Mouse (Mus musculus) retina, postnatal 1 day (tissue): ENCODE data around the gene Tceanc2.
A peak's percentile ranks its signal among the peaks of the same experiment; 100 is the strongest.
"Not testable (repeated sequence)": the region's sequence is repeated elsewhere in the genome, so short reads cannot be mapped to it uniquely, and the experiment has no call there.

Source experiments
- DNase-seq: peaks from one replicate; pipeline ENCODE4 v3.0.0-alpha.2; 2012

Gene Tceanc2

DNA sequence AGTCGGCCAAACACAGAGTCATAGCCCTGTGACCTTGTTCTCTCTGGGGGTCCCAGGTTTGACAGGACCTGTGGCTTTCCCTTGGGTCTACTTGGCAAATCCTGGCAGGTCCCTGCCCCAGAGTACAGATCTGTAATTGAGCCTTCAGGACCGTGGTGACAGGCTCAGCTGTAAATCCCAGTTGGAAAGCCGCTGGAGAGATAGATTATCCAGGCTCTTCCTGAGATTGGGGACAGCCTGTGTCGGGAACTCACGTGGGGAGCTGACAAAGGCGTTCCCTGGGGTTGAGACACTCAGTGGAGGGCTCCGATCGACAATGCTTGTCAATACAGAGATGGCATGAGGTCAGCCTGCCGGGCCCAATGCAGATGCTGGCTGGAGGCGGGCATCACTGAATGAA lies 52.5 kb downstream of the Tceanc2 start:
- DNase-seq = peak; percentile 71

- DNase-seq = peak; percentile 65
Observed at GRCm38 (mm10) chr4:107125101-107125500, 53.8 kb downstream of the Tceanc2 start.

DNA sequence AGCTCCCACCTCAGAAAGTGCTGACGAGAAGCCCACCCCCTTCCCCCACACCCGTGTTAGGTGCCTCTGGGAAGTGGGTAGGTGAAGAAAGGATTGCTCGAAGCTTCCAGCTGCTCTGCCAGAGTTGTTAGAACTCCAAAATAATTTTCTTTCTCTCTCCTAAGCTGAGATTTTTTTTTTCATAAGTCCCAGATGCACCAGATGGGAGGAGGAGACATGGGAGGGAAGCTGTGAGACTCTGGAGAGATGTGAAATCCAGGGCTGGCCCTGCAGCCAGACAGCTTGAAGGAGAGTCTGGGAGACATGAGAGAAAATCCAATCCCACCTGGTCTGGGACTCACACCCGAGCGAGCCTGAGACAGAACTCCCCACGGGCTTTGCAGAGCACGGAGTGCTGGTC lies 54.5 kb downstream of the Tceanc2 start:
- no peak for DNase-seq

DNA sequence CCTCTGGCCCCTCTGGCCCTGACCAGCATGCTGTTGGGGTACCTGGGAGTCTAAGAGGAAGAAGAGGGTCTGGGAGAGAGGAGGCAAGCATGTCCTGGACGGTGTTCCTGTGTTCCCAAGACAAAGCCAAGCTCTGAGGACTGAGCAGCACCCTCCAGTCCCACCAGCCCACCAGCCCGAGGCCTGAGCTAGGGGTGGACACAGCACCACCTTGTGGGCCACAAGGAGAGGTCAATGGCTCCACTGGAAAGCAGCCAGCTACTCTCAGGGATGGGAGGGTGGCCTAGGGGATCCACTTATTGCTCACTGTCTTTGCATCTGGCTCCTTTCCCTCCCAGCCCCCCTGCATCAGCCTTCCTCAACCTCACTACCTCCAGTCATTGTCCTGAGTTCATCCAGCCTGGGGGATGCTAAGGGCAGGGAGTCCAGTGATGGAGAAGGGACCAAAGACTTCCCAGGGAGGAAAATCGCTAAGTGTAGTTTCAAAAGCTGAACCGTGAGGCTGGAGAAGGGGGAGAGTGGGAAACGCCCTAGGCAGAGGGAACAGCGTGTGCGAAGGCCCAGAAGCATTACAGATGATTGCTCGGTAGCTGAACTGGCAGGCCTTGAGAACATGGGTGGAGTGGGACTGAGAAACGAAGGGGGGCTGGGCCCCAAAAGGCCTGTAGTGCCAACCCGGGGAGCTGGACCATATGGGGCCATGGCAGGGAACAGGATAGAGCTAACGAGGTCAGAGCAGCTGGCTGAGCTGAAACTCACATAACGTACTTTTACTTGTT lies 57.6 kb downstream of the Tceanc2 start:
- DNase-seq = peak; percentile 90

GRCm38 (mm10) chr4:107120676-107121075 lies 58.2 kb downstream of the Tceanc2 start:
- no peak for DNase-seq

- no peak for DNase-seq
Observed at GRCm38 (mm10) chr4:107119056-107119455, 59.9 kb downstream of the Tceanc2 start.

GRCm38 (mm10) chr4:107117741-107118385 lies 61.1 kb downstream of the Tceanc2 start:
- no peak for DNase-seq

- no peak for DNase-seq
Observed at GRCm38 (mm10) chr4:107114278-107114677, 64.6 kb downstream of the Tceanc2 start.

- DNase-seq = not testable (repeated sequence)
Observed at GRCm38 (mm10) chr4:107109181-107109580, 69.7 kb downstream of the Tceanc2 start.

GRCm38 (mm10) chr4:107108291-107108731 lies 70.6 kb downstream of the Tceanc2 start:
- DNase-seq = peak; percentile 50

GRCm38 (mm10) chr4:107106777-107107176 lies 72.1 kb downstream of the Tceanc2 start:
- DNase-seq = no peak

GRCm38 (mm10) chr4:107102220-107102619 lies 76.7 kb downstream of the Tceanc2 start:
- DNase-seq = no peak

DNA sequence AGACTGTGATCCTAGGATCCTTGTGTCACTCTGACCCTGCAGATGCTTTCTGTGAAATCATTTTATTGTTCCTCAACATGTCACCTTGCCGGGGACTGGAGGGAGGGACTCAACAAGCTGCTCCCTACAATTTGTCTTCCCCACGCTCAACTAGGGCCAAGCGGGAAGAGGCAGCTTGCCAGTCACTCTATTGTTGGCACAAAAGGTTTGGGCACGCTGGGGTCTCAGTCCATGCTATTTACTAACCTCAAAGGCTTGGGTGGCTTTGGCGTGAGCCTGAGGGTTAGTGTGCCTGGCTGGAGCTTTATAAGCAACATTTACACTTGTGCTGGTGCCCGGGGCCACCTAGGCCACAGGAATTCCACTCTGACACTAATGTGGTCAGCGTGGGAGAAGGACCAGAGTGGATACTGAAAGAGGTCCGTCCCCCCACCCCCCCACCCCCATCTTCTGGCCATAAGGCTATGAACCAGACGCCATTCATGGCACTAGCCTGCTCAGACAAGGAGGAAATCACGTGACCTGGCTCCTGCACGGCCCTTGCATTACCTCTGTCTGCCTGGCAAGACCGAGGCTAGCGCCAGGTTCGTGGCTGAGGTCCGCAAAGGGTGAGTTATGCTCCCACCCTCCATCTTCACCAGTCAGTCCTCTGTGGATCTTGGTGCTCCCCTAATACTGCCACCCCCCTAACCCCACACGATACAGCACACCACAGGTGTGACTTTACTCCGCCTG lies 80.0 kb downstream of the Tceanc2 start:
- no peak for DNase-seq

GRCm38 (mm10) chr4:107098375-107098774 lies 80.5 kb downstream of the Tceanc2 start:
- DNase-seq = no peak

DNA sequence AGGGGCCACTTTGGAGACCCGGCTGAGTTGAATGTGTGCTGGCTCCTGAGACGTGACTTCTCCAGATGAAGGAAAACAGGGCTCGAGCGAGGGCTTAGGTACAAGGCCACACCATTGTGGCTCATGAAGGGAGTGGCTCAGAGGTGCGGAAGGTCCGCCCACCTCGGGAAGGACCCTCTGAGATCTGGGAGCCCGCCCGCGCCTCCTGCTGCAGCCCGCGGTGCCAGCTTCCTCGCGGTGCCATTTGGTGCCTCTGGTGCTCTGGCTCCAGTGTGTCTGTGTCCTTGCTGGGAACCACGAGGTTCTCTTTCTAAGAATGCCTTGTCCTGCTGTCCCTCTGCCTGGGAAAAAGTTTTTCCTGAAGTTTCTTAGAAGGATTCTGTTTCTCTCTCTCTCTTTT lies 81.0 kb downstream of the Tceanc2 start:
- no peak for DNase-seq

DNA sequence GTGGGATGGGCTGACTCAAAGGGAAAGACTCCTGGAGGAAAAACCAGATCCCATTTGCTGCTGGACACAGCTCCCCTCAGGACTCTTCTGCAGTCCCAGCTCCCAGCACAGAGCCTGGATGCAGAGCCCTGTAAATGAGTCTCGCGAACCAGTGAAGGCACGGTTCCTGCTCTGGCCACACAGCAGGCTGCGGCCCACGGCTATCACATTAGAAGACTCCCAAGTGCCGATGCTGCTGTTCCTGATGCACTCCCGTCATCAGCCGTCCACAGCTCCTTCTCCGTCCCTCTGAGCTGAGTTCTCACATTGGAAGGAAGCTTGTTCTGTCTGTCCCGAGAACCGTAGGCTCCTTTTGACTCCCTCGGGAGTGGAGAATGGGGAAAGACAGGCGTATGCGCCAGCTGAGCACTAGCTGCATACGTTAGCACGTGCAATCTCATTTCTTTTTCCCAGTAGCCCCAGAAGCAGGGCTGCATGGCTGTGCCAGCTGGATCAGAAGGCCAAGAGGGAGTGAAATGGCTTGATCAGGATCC lies 82.0 kb downstream of the Tceanc2 start, which contains the start of gene Cdcp2:
TSS of gene Cdcp2 (plus strand) at position 51 of the 533 bp plus-strand sequence.
- DNase-seq = no peak

- DNase-seq = peak; percentile 57
Observed at GRCm38 (mm10) chr4:107096043-107096442, 82.9 kb downstream of the Tceanc2 start.

DNA sequence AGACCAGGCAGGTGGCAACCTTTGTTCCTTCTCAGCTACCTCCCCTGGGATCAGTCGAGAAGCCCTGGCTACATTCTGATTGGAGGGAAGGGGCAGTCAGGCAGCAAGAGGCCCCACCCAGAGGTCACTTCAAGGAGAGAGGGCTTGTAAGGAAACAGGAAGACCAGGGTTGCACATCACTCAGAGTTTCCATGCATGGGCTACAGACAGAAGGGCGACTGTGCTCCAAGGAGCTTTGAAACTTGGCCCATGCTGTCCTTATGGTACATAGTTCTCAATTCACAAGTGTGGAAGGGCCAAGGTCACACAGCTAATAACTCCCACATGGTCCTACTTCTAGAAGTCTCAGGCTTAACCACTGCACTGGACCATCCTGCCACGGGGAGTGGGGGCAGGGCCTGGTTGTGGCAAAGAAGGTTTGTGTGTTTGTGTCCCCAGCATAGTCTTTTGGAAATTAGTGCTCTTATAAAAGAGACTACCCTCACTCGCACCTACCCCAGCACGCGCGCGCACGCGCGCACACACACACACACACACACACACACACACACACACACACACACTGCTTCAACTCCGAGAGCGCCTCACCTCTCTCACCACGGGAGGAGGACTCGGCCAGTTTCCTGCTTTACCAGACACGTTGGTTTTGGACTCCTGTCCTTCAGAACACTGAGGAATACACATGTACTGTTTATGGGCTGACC lies 84.3 kb downstream of the Tceanc2 start:
- no peak for DNase-seq

DNA sequence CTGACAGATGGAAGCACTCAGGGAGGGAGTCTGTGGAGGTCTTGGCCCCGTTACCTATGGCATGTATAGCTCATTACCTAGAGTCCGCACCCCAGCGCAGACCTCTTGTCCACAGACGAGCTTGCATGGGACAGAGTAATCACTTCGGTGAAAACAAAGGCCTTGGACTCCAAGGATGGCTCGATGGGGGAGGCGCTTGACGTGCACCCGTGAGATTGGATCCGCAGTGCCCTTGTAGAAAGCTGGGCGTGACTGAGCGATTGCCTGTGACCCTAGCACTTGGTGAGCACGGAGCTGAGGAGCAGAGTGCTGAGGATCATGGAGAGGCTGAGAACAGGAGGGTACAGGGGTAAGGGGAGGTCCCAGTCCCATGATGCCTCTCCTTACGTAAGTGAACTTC lies 87.2 kb downstream of the Tceanc2 start:
- DNase-seq = no peak

DNA sequence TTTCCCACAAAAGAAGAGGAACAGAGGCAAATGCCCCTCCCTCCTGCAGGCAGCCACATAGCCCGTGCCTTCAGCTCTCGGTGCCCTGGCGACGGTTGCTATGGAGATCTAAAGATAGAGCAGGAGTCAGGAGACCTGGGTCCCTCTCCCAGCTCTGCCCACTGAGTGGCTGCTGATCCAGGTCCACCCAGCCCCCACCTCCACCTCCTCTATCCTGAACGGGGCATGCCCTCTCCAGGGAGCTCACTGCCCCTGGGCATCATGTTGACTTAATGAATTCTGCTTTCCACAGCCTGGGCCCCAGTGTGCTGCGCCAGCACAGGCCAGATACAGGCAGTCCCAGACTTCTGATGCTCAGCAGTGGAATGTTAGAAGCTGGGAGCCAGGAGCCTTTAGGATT lies 94.1 kb downstream of the Tceanc2 start:
- peak; percentile 84 for DNase-seq

DNA sequence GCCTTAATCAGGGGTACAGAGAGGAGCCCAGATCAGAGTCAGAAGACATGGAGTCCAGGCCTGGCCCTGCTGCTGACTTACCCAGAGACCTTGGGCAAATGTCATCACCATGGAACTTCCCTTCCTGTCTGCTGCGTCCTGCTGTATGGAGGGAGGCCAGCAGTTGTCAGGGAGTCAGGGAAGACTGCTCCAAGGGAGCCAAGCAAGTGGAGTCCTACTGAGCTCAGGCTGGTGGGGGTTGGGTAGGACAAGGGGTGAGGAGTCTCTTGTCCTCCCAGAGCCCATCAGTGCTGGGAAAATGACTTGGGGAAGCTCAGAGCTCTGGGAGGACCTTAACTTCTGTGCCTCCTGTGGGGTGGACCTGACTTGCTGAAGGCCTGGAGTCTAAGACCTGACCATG lies 94.6 kb downstream of the Tceanc2 start:
- DNase-seq = no peak
